Mouse (Mus musculus) liver, embryonic 14.5 days (tissue): ENCODE data around the gene Opn3.

ENCODE experiments used
- CTCF ChIP-seq: IDR thresholded peaks from 2 replicates; pipeline ENCODE4 v1.5.1; 2016; ENCODE audit warnings: antibody characterized with exemption, low read depth, control low read depth
- EP300 ChIP-seq: IDR thresholded peaks from 2 replicates; pipeline ENCODE4 v1.6.1; 2016; ENCODE audit warnings: antibody characterized with exemption, low read depth

GRCm38 (mm10) chr1:175619814-175620431 is 72.7 kb downstream of the Opn3 start, which contains the start of gene Kmo:
- TF ChIP-seq CTCF (no peak), EP300 (no peak)
